Mouse (Mus musculus): ENCODE results near the gene Cyp2d11. TPM values are rescaled to one million over a fixed set of nuclear protein-coding genes. Genes with fewer than 3 reads are reported as not detected.
"Not testable (repeated sequence)": the region's sequence is repeated elsewhere in the genome, so short reads cannot be mapped to it uniquely, and the experiment has no call there.

Cyp2d11 gene
- polyA plus RNA-seq, 1 experiment, result not detected

DNA sequence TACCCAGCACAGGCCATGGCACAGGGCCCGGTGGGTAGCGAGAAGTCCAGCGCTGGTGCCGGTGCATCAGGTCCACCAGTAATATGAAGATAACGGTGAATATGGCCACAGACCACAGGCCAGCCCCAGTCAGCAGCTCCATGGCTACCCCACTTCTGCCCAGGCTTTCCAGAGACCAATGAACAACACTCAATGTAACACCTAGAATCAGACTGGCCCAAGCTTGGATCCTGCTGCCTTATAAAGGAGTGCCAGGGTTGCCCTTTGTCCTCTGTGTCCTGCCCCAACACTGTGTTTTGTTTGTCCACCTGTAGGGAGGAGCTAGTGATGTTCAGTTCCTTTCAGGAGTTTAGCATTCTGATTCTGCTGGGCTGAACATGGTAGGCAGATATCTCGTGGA, 13.2 kb upstream of the Cyp2d11 start, which contains the start of gene Cyp2d10:
Gene Cyp2d10, minus strand, starts transcription at position 215 of the 400 bp plus-strand sequence.
- no peak within 1 kb of the TSS for H3K9ac ChIP-seq (ENCODE audit: low read depth, poor library complexity, severe bottlenecking)
- no peak within 1 kb of the TSS for H3K4me3 ChIP-seq (ENCODE audit: low read depth, low read length)
- no peaks in the 10 kb centered on the region for H3K36me3 ChIP-seq (ENCODE audit: control insufficient read depth, insufficient read depth, low read length, poor library complexity, severe bottlenecking)
- TF ChIP-seq POLR2A (IDR thresholded peaks at IDR 0.05; ENCODE audit: insufficient read depth, low read length) (no peak), CTCF (IDR thresholded peaks at IDR 0.05; ENCODE audit: low read depth, low read length) (no peak), EP300 (IDR thresholded peaks at IDR 0.05; ENCODE audit: insufficient read depth, low read depth, low read length) (no peak)
- H3K9me3 ChIP-seq (replicated peaks; ENCODE audit: control insufficient read depth, insufficient read depth, low read length, poor library complexity, severe bottlenecking), result no peaks in the 10 kb centered on the region
- no peaks in the 10 kb centered on the region for H3K27me3 ChIP-seq (ENCODE audit: control insufficient read depth, insufficient read depth, low read length, poor library complexity, severe bottlenecking)
- no peak within 1 kb of the TSS for H3K27ac ChIP-seq (ENCODE audit: insufficient read depth, low read length)
- H3K4me1 ChIP-seq (ENCODE audit: control insufficient read depth, insufficient read depth, low read length), result no peaks in the 10 kb centered on the region

DNA sequence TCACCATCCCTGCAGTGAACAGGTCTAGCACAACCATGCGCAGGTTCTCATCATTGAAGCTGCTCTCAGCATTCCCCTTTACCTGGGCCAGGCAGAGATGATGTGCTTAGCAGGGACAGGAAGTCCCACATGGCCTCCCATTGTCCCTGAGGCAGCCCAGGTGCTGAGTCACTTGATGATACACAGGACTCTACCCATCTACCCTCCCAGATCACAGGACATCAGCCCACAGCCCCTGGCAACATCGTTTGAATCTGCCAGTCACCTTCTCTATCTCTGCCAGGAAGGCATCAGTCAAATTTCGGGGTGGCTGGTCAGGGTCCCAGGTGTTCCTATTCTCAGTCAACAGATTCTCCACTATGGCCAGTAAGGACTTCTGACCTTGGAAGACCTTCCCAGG, 10.3 kb upstream of the Cyp2d11 start:
- H3K4me3 ChIP-seq (ENCODE audit: low read depth, low read length), result no peak overlapping the region
- no peak for TF ChIP-seq CTCF (IDR thresholded peaks at IDR 0.05; ENCODE audit: low read depth, low read length)
- no peak for TF ChIP-seq POLR2A (IDR thresholded peaks at IDR 0.05; ENCODE audit: insufficient read depth, low read length)
- no peak for TF ChIP-seq EP300 (IDR thresholded peaks at IDR 0.05; ENCODE audit: insufficient read depth, low read depth, low read length)
- H3K9ac ChIP-seq (ENCODE audit: low read depth, poor library complexity, severe bottlenecking), result no peak overlapping the region
- H3K36me3 ChIP-seq (ENCODE audit: control insufficient read depth, insufficient read depth, low read length, poor library complexity, severe bottlenecking), result no peaks in the 10 kb centered on the region
- no peak overlapping the region for H3K27ac ChIP-seq (ENCODE audit: insufficient read depth, low read length)
- no peaks in the 10 kb centered on the region for H3K9me3 ChIP-seq (replicated peaks; ENCODE audit: control insufficient read depth, insufficient read depth, low read length, poor library complexity, severe bottlenecking)
- no peaks in the 10 kb centered on the region for H3K4me1 ChIP-seq (ENCODE audit: control insufficient read depth, insufficient read depth, low read length)
- no peaks in the 10 kb centered on the region for H3K27me3 ChIP-seq (ENCODE audit: control insufficient read depth, insufficient read depth, low read length, poor library complexity, severe bottlenecking)

DNA sequence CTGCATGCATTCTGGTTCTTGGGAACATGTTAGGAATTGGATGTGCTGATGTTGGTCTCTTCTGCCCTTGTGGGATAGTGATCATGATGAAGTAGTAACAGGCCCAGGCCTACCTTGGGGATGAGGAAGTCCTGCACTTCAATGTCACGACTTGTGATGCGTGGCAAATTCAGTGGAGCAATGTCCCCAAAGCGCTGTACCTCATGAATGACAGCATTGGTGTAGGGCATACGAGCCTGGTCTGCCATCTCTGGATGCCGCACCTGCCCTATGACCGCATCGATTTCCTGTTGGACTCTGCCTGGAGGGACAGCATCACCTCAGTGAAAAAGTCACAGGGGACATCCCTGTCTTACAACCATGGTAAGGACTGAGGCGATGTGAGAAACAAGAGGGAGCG, 9.8 kb upstream of the Cyp2d11 start:
- no peaks in the 10 kb centered on the region for H3K4me1 ChIP-seq (ENCODE audit: control insufficient read depth, insufficient read depth, low read length)
- no peak overlapping the region for H3K4me3 ChIP-seq (ENCODE audit: low read depth, low read length)
- no peak overlapping the region for H3K27ac ChIP-seq (ENCODE audit: insufficient read depth, low read length)
- H3K9ac ChIP-seq (ENCODE audit: low read depth, poor library complexity, severe bottlenecking), result no peak overlapping the region
- TF ChIP-seq POLR2A (IDR thresholded peaks at IDR 0.05; ENCODE audit: insufficient read depth, low read length) (no peak), EP300 (IDR thresholded peaks at IDR 0.05; ENCODE audit: insufficient read depth, low read depth, low read length) (no peak), CTCF (IDR thresholded peaks at IDR 0.05; ENCODE audit: low read depth, low read length) (no peak)
- H3K27me3 ChIP-seq (ENCODE audit: control insufficient read depth, insufficient read depth, low read length, poor library complexity, severe bottlenecking), result no peaks in the 10 kb centered on the region
- no peaks in the 10 kb centered on the region for H3K9me3 ChIP-seq (replicated peaks; ENCODE audit: control insufficient read depth, insufficient read depth, low read length, poor library complexity, severe bottlenecking)
- H3K36me3 ChIP-seq (ENCODE audit: control insufficient read depth, insufficient read depth, low read length, poor library complexity, severe bottlenecking), result no peaks in the 10 kb centered on the region

DNA sequence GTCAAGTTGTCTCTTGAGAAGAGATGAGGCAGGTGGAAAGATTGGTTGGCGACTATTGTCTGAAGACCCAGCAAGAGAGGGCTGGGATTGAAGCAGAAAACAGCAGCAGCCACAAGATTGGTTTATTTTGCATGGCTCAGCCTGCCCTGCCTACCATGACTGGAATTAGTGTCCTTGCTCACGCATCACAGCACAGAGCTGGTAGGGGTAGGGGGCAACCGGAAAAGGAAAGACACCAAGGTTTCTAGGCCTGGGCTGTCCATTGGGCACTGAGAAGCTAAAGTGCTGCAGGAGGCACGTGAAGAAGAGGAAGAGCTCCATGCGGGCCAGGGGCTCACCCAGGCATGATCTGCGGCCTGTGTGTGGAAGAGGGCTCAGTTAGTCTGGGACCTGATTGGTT, 8.9 kb upstream of the Cyp2d11 start:
- Histone ChIP-seq H3K36me3 (ENCODE audit: control insufficient read depth, insufficient read depth, low read length, poor library complexity, severe bottlenecking) (no peaks in the 10 kb centered on the region), H3K27ac (ENCODE audit: insufficient read depth, low read length) (no peak overlapping the region), H3K4me3 (ENCODE audit: low read depth, low read length) (no peak overlapping the region), H3K9ac (ENCODE audit: low read depth, poor library complexity, severe bottlenecking) (no peak overlapping the region), H3K9me3 (replicated peaks; ENCODE audit: control insufficient read depth, insufficient read depth, low read length, poor library complexity, severe bottlenecking) (no peaks in the 10 kb centered on the region), H3K4me1 (ENCODE audit: control insufficient read depth, insufficient read depth, low read length) (no peaks in the 10 kb centered on the region), H3K27me3 (ENCODE audit: control insufficient read depth, insufficient read depth, low read length, poor library complexity, severe bottlenecking) (no peaks in the 10 kb centered on the region)
- no peak for TF ChIP-seq POLR2A (IDR thresholded peaks at IDR 0.05; ENCODE audit: insufficient read depth, low read length)
- no peak for TF ChIP-seq EP300 (IDR thresholded peaks at IDR 0.05; ENCODE audit: insufficient read depth, low read depth, low read length)
- no peak for TF ChIP-seq CTCF (IDR thresholded peaks at IDR 0.05; ENCODE audit: low read depth, low read length)

DNA sequence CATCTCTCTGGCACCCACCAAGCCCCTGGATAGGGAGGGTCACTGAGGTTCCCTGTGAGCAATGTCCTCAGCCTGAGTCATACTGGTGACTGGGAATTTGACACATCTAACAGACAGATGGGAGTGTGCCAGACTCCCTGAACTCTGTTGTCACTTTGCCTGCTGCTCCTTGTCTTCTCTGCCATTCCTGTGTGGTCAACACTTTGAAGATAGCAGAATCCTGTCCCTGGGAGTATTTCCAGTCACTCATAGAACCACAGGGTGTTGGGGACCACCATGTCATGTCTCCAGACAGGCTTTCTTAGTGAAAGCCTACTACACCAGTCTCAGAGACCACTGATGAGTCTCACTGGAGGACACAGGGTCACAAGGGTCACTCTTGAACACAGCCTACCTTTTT, 8.3 kb upstream of the Cyp2d11 start:
- Histone ChIP-seq H3K9ac (ENCODE audit: low read depth, poor library complexity, severe bottlenecking) (no peak overlapping the region), H3K9me3 (replicated peaks; ENCODE audit: control insufficient read depth, insufficient read depth, low read length, poor library complexity, severe bottlenecking) (no peaks in the 10 kb centered on the region), H3K4me3 (ENCODE audit: low read depth, low read length) (no peak overlapping the region), H3K27ac (ENCODE audit: insufficient read depth, low read length) (no peak overlapping the region), H3K4me1 (ENCODE audit: control insufficient read depth, insufficient read depth, low read length) (no peaks in the 10 kb centered on the region), H3K27me3 (ENCODE audit: control insufficient read depth, insufficient read depth, low read length, poor library complexity, severe bottlenecking) (no peaks in the 10 kb centered on the region), H3K36me3 (ENCODE audit: control insufficient read depth, insufficient read depth, low read length, poor library complexity, severe bottlenecking) (no peaks in the 10 kb centered on the region)
- TF ChIP-seq CTCF (IDR thresholded peaks at IDR 0.05; ENCODE audit: low read depth, low read length) (no peak), EP300 (IDR thresholded peaks at IDR 0.05; ENCODE audit: insufficient read depth, low read depth, low read length) (no peak), POLR2A (IDR thresholded peaks at IDR 0.05; ENCODE audit: insufficient read depth, low read length) (no peak)

DNA sequence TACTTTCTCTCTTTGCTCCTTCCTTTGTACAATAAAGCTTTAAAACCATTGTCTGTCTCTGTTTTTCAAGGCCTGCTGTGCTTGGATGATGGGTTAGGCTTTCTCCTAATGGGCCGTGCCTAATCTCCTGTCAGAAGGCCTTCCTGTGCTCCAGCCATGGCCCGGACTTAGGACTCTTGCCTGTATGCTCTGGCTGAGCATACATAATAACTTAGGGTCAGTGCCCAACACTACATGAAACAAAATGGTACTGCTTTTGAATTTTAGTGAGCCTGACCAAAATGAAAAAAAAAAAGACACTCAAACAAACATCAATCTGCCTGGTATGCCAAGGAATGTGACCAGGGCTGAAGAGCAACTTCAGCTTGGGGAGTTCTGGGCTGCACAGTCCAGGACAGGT, 7.7 kb upstream of the Cyp2d11 start:
- Histone ChIP-seq H3K4me3 (ENCODE audit: low read depth, low read length) (no peak overlapping the region), H3K9ac (ENCODE audit: low read depth, poor library complexity, severe bottlenecking) (no peak overlapping the region), H3K27ac (ENCODE audit: insufficient read depth, low read length) (no peak overlapping the region), H3K36me3 (ENCODE audit: control insufficient read depth, insufficient read depth, low read length, poor library complexity, severe bottlenecking) (no peaks in the 10 kb centered on the region), H3K27me3 (ENCODE audit: control insufficient read depth, insufficient read depth, low read length, poor library complexity, severe bottlenecking) (no peaks in the 10 kb centered on the region), H3K4me1 (ENCODE audit: control insufficient read depth, insufficient read depth, low read length) (no peaks in the 10 kb centered on the region), H3K9me3 (replicated peaks; ENCODE audit: control insufficient read depth, insufficient read depth, low read length, poor library complexity, severe bottlenecking) (no peaks in the 10 kb centered on the region)
- TF ChIP-seq POLR2A (IDR thresholded peaks at IDR 0.05; ENCODE audit: insufficient read depth, low read length) (no peak), CTCF (IDR thresholded peaks at IDR 0.05; ENCODE audit: low read depth, low read length) (no peak), EP300 (IDR thresholded peaks at IDR 0.05; ENCODE audit: insufficient read depth, low read depth, low read length) (no peak)

DNA sequence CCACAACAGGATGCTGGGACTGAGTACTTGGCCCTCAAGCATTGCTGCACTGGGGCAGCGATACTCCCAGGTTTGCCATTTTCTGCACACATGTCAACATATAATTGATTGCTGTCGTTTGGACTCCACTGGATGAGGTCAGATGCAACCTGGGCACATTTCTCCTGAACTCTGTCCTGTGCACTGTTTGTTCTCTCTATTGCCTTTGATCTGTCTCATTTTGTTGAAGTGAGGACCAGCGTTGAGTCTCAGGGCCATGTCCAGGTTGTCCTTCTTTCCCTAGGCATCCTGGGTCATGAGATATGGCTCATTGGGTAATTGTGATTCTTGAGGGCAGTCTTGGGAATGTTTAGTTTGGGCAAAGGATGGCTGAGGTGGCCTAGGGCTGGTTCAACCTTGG, 2.1 kb upstream of the Cyp2d11 start:
- H3K27ac ChIP-seq (ENCODE audit: insufficient read depth, low read length); H3K4me3 ChIP-seq (ENCODE audit: low read depth, low read length); H3K36me3 ChIP-seq (ENCODE audit: control insufficient read depth, insufficient read depth, low read length, poor library complexity, severe bottlenecking); H3K27me3 ChIP-seq (ENCODE audit: control insufficient read depth, insufficient read depth, low read length, poor library complexity, severe bottlenecking); H3K9ac ChIP-seq (ENCODE audit: low read depth, poor library complexity, severe bottlenecking); H3K9me3 ChIP-seq (replicated peaks; ENCODE audit: control insufficient read depth, insufficient read depth, low read length, poor library complexity, severe bottlenecking); H3K4me1 ChIP-seq (ENCODE audit: control insufficient read depth, insufficient read depth, low read length): not testable (repeated sequence)

DNA sequence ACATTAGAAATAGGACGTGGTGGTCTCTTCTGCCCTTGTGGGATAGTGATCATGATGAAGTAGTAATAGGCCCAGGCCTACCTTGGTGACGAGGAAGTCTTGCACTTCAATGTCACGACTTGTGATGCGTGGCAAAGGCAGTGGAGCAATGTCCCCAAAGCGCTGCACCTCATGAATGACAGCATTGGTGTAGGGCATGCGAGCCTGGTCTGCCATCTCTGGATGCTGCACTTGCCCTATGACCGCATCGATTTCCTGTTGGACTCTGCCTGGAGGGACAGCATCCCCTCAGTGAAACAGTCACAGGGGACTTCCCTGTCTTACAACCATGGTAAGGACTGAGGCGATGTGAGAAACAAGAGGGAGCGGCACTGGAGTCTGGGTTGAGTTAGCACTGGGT, 3.9 kb downstream of the Cyp2d11 start:
- not testable (repeated sequence) for H3K36me3 ChIP-seq (ENCODE audit: control insufficient read depth, insufficient read depth, low read length, poor library complexity, severe bottlenecking); H3K27me3 ChIP-seq (ENCODE audit: control insufficient read depth, insufficient read depth, low read length, poor library complexity, severe bottlenecking); H3K4me3 ChIP-seq (ENCODE audit: low read depth, low read length); H3K4me1 ChIP-seq (ENCODE audit: control insufficient read depth, insufficient read depth, low read length); H3K27ac ChIP-seq (ENCODE audit: insufficient read depth, low read length); H3K9ac ChIP-seq (ENCODE audit: low read depth, poor library complexity, severe bottlenecking); H3K9me3 ChIP-seq (replicated peaks; ENCODE audit: control insufficient read depth, insufficient read depth, low read length, poor library complexity, severe bottlenecking)

All from ES-Bruce4 (cell line).